Mouse (Mus musculus) neural tube, embryonic 11.5 days (tissue): ENCODE data around the gene Jund. TPM values are rescaled to one million over a fixed set of nuclear protein-coding genes. Genes with fewer than 3 reads are reported as not detected.

Experiments
- ATAC-seq: fragments of 200-750 bp; cut with Nextera tagmentation; 2 replicates; pipeline ENCODE4 v1.8.0; 2017; ENCODE audit warnings: moderate number of reproducible peaks, mild to moderate bottlenecking, moderate TSS enrichment, moderate library complexity; ENCODE audit not compliant: insufficient read depth, low FRiP score, low TSS enrichment
- DNase-seq: peaks from one replicate; pipeline ENCODE4 v3.0.0-alpha.2; 2015; ENCODE audit warnings: low spot score
- H3K27ac ChIP-seq: fragments of 300-500 bp; sonication (generic); 2 replicates; pipeline ENCODE4 v1.5.1; 2014; ENCODE audit warnings: low read depth, mild to moderate bottlenecking, low read length
- H3K27me3 ChIP-seq: fragments of 300-500 bp; sonication (generic); 2 replicates; pipeline ENCODE4 v1.6.1; 2014; ENCODE audit warnings: mild to moderate bottlenecking, low read length, mixed read lengths; ENCODE audit not compliant: control insufficient read depth, insufficient read depth
- H3K36me3 ChIP-seq: fragments of 300-500 bp; sonication (generic); 2 replicates; pipeline ENCODE4 v1.6.1; 2014; ENCODE audit warnings: mild to moderate bottlenecking, low read length, moderate library complexity, mixed read lengths; ENCODE audit not compliant: control insufficient read depth, insufficient read depth
- H3K4me1 ChIP-seq: fragments of 300-500 bp; sonication (generic); 2 replicates; pipeline ENCODE4 v1.6.1; 2014; ENCODE audit warnings: low read length, mixed read lengths; ENCODE audit not compliant: control insufficient read depth, insufficient read depth
- H3K4me2 ChIP-seq: fragments of 300-500 bp; sonication (generic); 2 replicates; pipeline ENCODE4 v1.6.1; 2014; ENCODE audit warnings: low read depth, mild to moderate bottlenecking, moderate library complexity
- H3K4me3 ChIP-seq: fragments of 300-500 bp; sonication (generic); 2 replicates; pipeline ENCODE4 v1.5.1; 2014; ENCODE audit warnings: low read depth, low read length
- H3K9ac ChIP-seq: fragments of 300-500 bp; sonication (generic); 2 replicates; pipeline ENCODE4 v1.6.1; 2014; ENCODE audit warnings: mild to moderate bottlenecking, low read length
- H3K9me3 ChIP-seq: fragments of 300-500 bp; sonication (generic); 2 replicates; pipeline ENCODE4 v1.6.1; 2016; ENCODE audit warnings: low read length; ENCODE audit not compliant: control insufficient read depth
- WGBS: fragments of 180-500 bp; shearing (Covaris S2); extraction: QIAGEN DNeasy Blood & Tissue Kit; methylation state at CpG from one replicate; pipeline ENCODE4 v1.1.7; 2014; 5-methylcytosine and 5-hydroxymethylcytosine counted together
- polyA plus RNA-seq: library from polyadenylated mRNA; unstranded; fragments of >200 nt; fragmentation: Nextera tagmentation; extraction: Ambion mirVana; gene quantifications from 2 replicates; pipeline ENCODE4 v1.2.1, GENCODE M21; 2014

Jund gene
- polyA plus RNA-seq, 1 experiment from 2014 or later = 167 TPM

- H3K27me3 ChIP-seq = no peaks in the 10 kb centered on the region
- 53% methylated on average over 4 of the region's 4 CpGs for WGBS
- H3K27ac ChIP-seq = peak overlapping the region; percentile 93
- ATAC-seq (no peak), DNase-seq (no peak)
- H3K9me3 ChIP-seq = no peaks in the 10 kb centered on the region
- peak overlapping the region; percentile 12; the same call in 1 of the 2 replicates for H3K4me3 ChIP-seq
- H3K4me1 ChIP-seq = peaks cover 25% of the 10 kb centered on the region
- H3K9ac ChIP-seq = peak overlapping the region; percentile 83
- H3K4me2 ChIP-seq = peak overlapping the region; percentile 42
- no peaks in the 10 kb centered on the region for H3K36me3 ChIP-seq
These were observed 7.5 kb upstream of the Jund start for GRCm38 (mm10) chr8:70691230-70691629.

DNA sequence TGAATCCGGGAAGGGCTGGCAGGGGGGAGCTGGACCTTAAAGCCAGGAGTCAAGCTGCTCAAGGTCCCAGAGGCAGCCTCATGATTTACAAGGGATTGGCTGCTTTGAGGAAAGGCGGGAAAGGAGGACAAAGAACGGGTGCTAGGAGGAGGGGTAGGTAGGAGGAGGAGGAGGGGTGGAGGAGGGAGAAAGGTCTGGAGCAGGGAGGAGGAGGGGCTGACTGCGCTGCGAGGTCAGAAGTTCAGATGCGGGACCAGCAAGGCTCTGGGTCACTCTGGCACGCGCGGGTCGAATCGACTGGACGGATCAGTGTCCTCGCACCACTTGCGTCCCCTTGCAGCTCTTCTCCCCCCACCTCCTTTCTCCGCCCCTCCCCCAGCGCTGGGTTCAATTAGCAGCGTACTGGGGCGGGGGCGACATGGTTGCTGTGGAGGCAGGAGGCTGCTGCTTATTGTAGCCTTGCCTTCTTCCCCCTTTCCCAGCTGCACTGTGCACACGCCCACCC is 7.0 kb upstream of the Jund start:
- ATAC-seq (peak; percentile 81), DNase-seq (peak; percentile 88)
- Histone ChIP-seq H3K4me2 (peak overlapping the region; percentile 42), H3K36me3 (no peaks in the 10 kb centered on the region), H3K4me1 (peaks cover 29% of the 10 kb centered on the region), H3K9ac (peak overlapping the region; percentile 83), H3K27me3 (no peaks in the 10 kb centered on the region), H3K9me3 (no peaks in the 10 kb centered on the region), H3K27ac (peak overlapping the region; percentile 93), H3K4me3 (peak overlapping the region; percentile 12; the same call in 1 of the 2 replicates)
- WGBS = 2% methylated on average over 19 of the region's 20 CpGs

DNA sequence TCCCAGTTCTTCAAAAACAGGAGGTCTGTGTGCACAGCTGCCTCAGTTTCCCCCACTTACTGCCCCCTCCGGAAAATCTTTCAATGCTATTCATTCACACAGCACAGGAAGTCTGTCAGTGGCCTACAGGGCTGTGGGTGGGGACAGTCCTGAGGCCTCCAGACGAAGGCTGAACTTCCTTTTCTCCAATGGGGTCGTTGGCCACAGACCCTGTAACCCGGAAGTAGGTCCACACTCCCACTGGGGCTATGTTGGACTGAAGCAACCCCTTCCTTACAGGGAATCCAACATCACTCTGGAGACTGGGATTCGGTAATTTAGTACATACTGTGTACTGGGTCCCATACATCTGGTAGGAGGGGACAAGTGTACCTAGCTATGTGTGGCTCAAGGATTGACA is 5.1 kb upstream of the Jund start:
- Histone ChIP-seq H3K27me3 (no peaks in the 10 kb centered on the region), H3K9ac (no peak overlapping the region), H3K9me3 (no peaks in the 10 kb centered on the region), H3K36me3 (no peaks in the 10 kb centered on the region), H3K27ac (no peak overlapping the region), H3K4me1 (peaks cover 40% of the 10 kb centered on the region), H3K4me3 (no peak overlapping the region), H3K4me2 (no peak overlapping the region)
- ATAC-seq = no peak
- WGBS = 74% methylated on average over 5 of the region's 5 CpGs
- no peak for DNase-seq

DNA sequence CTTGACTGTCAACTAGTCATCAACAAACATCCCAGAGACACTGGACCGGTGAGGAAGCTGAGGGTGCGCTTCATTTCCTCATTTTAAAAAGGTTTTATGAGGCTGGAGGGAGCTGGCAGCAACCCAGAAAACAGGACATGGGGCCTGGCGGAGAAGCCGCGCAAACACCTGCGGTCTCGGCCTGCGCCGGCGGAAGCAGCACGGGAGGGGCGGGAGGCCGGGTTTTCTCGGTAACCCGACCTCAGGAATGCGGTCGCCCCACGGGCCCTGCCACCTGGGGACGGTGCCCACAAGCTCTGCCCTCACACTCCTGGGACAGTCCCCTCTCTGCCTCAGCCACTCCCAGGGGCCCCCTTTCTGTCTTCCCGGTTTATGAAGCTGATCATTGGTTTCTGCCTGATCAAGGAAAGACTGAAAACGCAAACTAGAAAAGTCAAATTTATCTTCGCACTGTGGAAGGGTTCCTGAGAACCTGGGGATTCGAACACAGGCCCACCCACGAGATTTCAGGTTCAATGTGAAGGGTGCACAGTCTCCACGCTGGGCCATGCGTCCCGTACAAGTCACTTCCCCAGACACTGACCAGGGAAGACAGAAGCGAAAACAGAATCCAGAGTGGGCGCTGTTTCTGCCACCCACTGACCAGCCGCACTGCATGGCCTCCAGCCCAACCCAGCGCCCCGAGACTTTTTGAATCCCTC is 3.3 kb upstream of the Jund start:
- ATAC-seq (no peak), DNase-seq (no peak)
- Histone ChIP-seq H3K4me2 (no peak overlapping the region), H3K27ac (peak overlapping the region; percentile 46; the same call in 1 of the 2 replicates), H3K4me3 (no peak overlapping the region), H3K27me3 (no peaks in the 10 kb centered on the region), H3K9me3 (no peaks in the 10 kb centered on the region), H3K4me1 (peaks cover 40% of the 10 kb centered on the region), H3K36me3 (no peaks in the 10 kb centered on the region), H3K9ac (peak overlapping the region; percentile 37; the same call in 1 of the 2 replicates)
- WGBS = 27% methylated on average over 30 of the region's 32 CpGs

DNA sequence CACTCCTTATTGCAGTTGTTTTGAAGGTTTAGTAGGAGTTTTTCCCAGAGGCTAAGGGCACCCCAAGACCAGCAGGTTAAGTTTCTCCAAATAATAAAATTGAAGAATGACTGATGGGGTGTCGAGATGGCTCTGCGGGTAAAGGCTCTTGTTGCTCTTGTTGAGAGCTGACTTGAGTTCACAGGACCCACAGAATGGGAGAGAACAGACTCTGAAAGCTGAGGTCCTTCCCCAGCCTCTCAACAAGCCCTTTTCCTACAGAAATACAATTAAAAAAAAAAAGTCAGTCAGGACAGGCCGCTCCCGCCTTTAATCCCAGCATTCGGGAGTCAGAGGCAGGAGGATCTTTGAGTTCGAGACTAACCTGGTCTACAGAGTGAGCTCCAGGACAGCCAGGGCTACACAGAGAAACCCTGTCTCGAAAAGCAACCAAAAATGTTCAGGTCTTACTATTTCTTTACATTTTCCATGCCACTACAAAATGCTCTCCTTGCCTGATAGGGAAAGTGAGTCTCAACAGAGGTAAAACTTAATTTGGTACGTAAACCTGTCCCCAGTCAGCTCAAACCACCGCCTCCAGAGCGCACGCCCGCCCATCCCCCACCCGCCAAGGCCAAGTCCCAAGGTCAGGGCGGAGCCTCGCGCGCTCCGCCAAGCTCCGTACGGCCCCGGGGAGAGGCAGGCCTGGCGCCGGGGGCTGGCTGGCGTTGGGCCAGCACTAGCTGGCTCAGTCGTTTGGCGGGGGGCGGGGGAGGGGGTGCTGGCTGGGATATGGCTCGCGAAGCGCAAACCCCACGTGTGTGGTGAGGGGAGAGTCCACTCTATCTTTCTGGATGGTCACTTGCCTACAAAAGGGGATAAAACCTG is 2.5 kb upstream of the Jund start:
- peak overlapping the region; percentile 46 for H3K4me2 ChIP-seq
- no peaks in the 10 kb centered on the region for H3K27me3 ChIP-seq
- 9% methylated on average over 31 of the region's 31 CpGs for WGBS
- no peaks in the 10 kb centered on the region for H3K9me3 ChIP-seq
- ATAC-seq (no peak), DNase-seq (peak; percentile 85)
- peak overlapping the region; percentile 41 for H3K9ac ChIP-seq
- H3K4me1 ChIP-seq = peaks cover 42% of the 10 kb centered on the region
- peak overlapping the region; percentile 4; the same call in 1 of the 2 replicates for H3K4me3 ChIP-seq
- H3K27ac ChIP-seq = peak overlapping the region; percentile 73
- H3K36me3 ChIP-seq = no peaks in the 10 kb centered on the region

DNA sequence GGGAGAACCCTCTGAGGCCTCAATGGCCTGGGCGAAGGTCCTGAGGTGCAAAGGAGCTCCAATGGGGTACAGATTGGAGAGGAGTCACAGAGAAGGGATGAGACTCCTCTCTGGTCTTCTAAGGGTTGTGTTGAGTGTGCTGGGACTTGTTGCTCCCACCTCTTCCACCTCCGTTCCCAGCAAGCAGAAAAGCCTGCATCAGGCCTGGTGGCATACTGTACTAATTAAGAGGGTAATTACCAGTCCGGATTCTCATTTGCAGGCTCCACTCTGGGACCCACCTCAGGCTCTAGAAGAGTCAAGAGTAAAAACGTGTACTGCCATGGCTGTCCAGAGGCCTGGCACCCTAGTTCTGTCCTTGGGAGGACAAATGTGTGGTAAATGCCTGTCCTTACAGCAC is 1.8 kb upstream of the Jund start:
- H3K27ac ChIP-seq = peak overlapping the region; percentile 73
- H3K4me1 ChIP-seq = peaks cover 41% of the 10 kb centered on the region
- DNase-seq (no peak), ATAC-seq (no peak)
- peak overlapping the region; percentile 4; the same call in 1 of the 2 replicates for H3K4me3 ChIP-seq
- no peaks in the 10 kb centered on the region for H3K36me3 ChIP-seq
- H3K9me3 ChIP-seq = no peaks in the 10 kb centered on the region
- 49% methylated on average over 4 of the region's 4 CpGs for WGBS
- H3K27me3 ChIP-seq = no peaks in the 10 kb centered on the region
- H3K9ac ChIP-seq = peak overlapping the region; percentile 41
- H3K4me2 ChIP-seq = peak overlapping the region; percentile 46

DNA sequence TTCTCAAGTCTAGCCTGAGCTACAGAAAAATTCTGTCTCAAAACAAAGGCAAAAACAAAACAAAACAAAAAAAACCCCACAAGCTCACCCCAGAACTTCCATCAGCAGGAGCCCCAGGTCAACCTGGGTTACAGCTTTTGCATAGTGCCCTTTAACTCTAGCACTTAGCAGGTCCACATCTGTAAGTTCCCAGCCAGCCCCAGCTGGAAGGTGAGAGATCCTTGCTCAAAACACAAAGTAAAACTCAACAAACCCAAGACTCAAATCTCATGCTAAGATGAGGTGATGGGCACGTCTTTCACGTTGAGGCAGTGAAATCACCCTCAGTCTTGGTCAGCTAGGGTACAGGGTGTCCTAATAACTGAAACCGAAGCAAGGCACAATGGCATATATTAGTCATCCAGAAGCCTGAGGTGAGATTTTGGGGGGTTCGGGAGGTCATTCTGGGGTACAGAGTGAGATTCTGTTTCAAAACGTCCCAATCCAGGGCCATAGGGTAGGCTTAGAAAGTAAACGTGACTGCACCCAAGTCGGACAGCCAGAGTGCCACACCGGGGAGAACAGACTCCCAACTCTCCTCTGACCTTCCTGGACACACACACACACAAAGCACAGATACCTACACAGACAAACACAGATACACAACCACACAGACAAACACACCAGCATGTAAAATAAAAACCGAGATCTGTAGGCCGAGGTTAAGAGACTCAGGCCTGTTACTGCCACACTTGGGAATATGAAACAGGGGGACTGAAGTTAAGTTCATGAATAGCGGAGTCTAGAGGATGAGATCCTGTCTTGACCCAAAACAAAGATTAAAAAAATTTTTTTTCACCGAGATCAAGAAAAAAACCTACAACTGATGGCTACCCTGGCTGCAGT is 1.1 kb upstream of the Jund start:
- H3K27me3 ChIP-seq = no peaks in the 10 kb centered on the region
- H3K4me1 ChIP-seq = peaks cover 38% of the 10 kb centered on the region
- H3K27ac ChIP-seq = peak overlapping the region; percentile 98
- no peaks in the 10 kb centered on the region for H3K36me3 ChIP-seq
- H3K9ac ChIP-seq = peak overlapping the region; percentile 59
- H3K4me2 ChIP-seq = peak overlapping the region; percentile 49
- no peaks in the 10 kb centered on the region for H3K9me3 ChIP-seq
- ATAC-seq (no peak), DNase-seq (no peak)
- 77% methylated on average over 12 of the region's 12 CpGs for WGBS
- H3K4me3 ChIP-seq = peak overlapping the region; percentile 83
